Mouse (Mus musculus): ENCODE data around the gene Chrm2. TPM values are rescaled to one million over a fixed set of nuclear protein-coding genes. Genes with fewer than 3 reads are reported as not detected.

The Chrm2 gene
- not detected in 2 replicates for total RNA-seq (2012; rRNA removed)
- not detected in 2 replicates for total RNA-seq (2014; rRNA removed)
- not detected in 2 replicates for polyA plus RNA-seq (2012; ENCODE audit: insufficient read length, low read depth)

DNA sequence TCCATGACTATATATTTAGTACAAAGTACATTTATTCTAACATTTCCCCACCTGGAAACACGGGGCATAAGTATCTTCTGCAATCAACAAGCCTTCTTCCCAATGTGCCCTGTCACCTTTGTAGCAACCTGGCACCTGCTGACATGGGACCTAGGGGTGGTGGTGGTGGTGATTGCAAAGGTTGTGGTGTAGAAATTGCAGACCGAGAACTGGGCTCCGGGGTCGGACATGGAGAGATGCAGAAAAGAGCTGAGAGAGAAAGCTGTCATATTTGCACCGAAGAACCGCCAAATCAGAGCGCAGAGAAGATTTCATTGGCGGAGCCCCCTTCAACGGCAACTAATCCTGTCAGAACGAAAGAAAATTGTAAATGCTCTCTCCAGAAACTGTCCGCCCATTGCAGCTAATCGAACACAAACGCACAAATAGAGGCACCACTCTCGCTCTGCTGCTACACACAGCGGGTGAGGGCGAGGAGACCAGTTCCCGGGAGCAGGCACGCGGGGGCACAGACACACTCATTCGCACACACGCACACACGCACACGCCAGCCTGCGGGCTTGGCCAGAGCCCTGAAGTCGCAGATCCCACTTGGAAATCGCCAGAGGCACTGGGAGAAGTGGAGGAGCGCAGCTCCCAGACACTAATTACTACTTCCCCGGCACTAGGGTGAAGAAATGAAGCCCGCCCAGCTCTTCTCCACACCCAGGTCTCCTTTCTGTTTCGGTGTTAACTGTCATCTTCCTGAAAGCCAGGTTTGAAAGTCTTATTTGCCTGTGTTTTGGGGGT is at the start of gene Chrm2:
Gene Chrm2, plus strand, starts transcription at position 473 of the 789 bp plus-strand sequence.
- no peaks in the 10 kb centered on the region for H3K4me1 ChIP-seq (ENCODE audit: control insufficient read depth in 1 of 2, insufficient read depth in 2 of 2)
- no peak for TF ChIP-seq RAD21 (IDR thresholded peaks at IDR 0.05; ENCODE audit: low read depth, low read length)
- no peak for TF ChIP-seq JUN (IDR thresholded peaks at IDR 0.05; ENCODE audit: insufficient read depth, low read depth, low read length)
- TF ChIP-seq MYC (IDR thresholded peaks at IDR 0.05; ENCODE audit: low read depth, low read length) = no peak
- TF ChIP-seq TCF12 (IDR thresholded peaks at IDR 0.05; ENCODE audit: low read depth, low read length) = no peak
- no peak for TF ChIP-seq NRF1 (IDR thresholded peaks at IDR 0.05; ENCODE audit: low read depth, low read length)
- no peak for TF ChIP-seq ZKSCAN1 (IDR thresholded peaks at IDR 0.05; ENCODE audit: borderline replicate concordance, low read depth, low read length)
- no peak for TF ChIP-seq ELF1 (IDR thresholded peaks at IDR 0.05; ENCODE audit: low read depth, low read length)
- TF ChIP-seq UBTF (IDR thresholded peaks at IDR 0.05; ENCODE audit: low read depth, low read length) = no peak
- TF ChIP-seq MAZ (IDR thresholded peaks at IDR 0.05; ENCODE audit: low read depth, low read length) = no peak
- TF ChIP-seq MAFK (IDR thresholded peaks at IDR 0.05; ENCODE audit: insufficient replicate concordance, low read length) = no peak
- TF ChIP-seq KAT2A (IDR thresholded peaks at IDR 0.05; ENCODE audit: insufficient replicate concordance, low read length) = no peak
- TF ChIP-seq CHD1 (IDR thresholded peaks at IDR 0.05; ENCODE audit: low read depth, low read length) = no peak
- no peak for TF ChIP-seq RCOR1 (conservative IDR thresholded peaks at IDR 0.05; ENCODE audit: low read depth, low read length)
- TF ChIP-seq ZC3H11A (IDR thresholded peaks at IDR 0.05; ENCODE audit: low read depth, low read length) = no peak
- TF ChIP-seq EP300 (IDR thresholded peaks at IDR 0.05; ENCODE audit: low read length) = no peak
- H3K36me3 ChIP-seq (replicated peaks in 1 of 2; ENCODE audit: control insufficient read depth in 1 of 2, insufficient read depth in 1 of 2, low read length in 1 of 2) = no peaks in the 10 kb centered on the region
- no peaks in the 10 kb centered on the region for H3K79me2 ChIP-seq (replicated peaks; ENCODE audit: control insufficient read depth, extremely low read depth, insufficient read depth, poor library complexity, severe bottlenecking)
- H3K4me3 ChIP-seq (replicated peaks in 1 of 3; ENCODE audit: low read depth in 2 of 3, low read length in 2 of 3, poor library complexity in 1 of 3) = no peak within 1 kb of the TSS
- H3K9ac ChIP-seq (ENCODE audit: insufficient read depth, low read depth) = no peak within 1 kb of the TSS
- no peak for DNase-seq (ENCODE audit: extremely low read depth)
- in situ Hi-C loops (cut with MboI; ENCODE audit: low pct_ligation_motif_present, low pct_unique_long_range_greater_than_20kb, low sequenced_read_pairs) = no loop called here
- no peak within 1 kb of the TSS for H3K4me2 ChIP-seq (ENCODE audit: insufficient read depth, low read depth, poor library complexity, severe bottlenecking)
- H3K27me3 ChIP-seq (replicated peaks) = no peaks in the 10 kb centered on the region
- H3K27ac ChIP-seq (ENCODE audit: insufficient read depth, low read depth) = no peak within 1 kb of the TSS
- dilution Hi-C loops (cut with MboI; ENCODE audit: extremely low pct_ligation_motif_present, extremely low pct_unique_long_range_greater_than_20kb, low sequenced_read_pairs) = no loop called here
- no peaks in the 10 kb centered on the region for H3K9me3 ChIP-seq (replicated peaks; ENCODE audit: low read length)

DNA sequence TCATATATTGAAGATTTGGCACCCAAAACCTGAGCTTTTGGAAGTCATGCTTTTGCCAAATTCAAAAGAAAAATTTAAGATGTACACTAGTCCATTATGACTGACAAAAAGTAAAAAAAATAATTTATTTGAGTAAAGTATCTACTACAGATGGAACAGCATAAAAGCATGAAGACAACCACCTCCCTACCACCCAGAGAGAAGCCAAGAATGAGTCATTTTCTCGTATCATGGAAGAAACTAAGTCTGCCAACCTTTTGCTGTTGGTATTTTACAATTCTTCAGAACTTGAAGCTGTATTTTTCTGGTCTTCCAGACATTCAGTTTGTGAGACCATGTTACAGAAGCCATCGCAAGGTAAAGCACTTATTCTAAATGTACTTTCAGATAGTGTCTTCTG is 13.9 kb upstream of the Chrm2 start:
- no peaks in the 10 kb centered on the region for H3K79me2 ChIP-seq (replicated peaks; ENCODE audit: control insufficient read depth, extremely low read depth, insufficient read depth, poor library complexity, severe bottlenecking)
- no peak overlapping the region for H3K4me3 ChIP-seq (replicated peaks in 1 of 3; ENCODE audit: low read depth in 2 of 3, low read length in 2 of 3, poor library complexity in 1 of 3)
- no peak for DNase-seq (ENCODE audit: extremely low read depth)
- H3K27ac ChIP-seq (ENCODE audit: insufficient read depth, low read depth) = no peak overlapping the region
- H3K36me3 ChIP-seq (replicated peaks in 1 of 2; ENCODE audit: control insufficient read depth in 1 of 2, insufficient read depth in 1 of 2, low read length in 1 of 2) = no peaks in the 10 kb centered on the region
- H3K9ac ChIP-seq (ENCODE audit: insufficient read depth, low read depth) = no peak overlapping the region
- 0 out of 4 replicates have a peak, but pooled peaks cover 0 to 3% of the 10 kb centered on the region in 2 experiments for H3K4me1 ChIP-seq (ENCODE audit: control insufficient read depth in 1 of 2, insufficient read depth in 2 of 2)
- no peaks in the 10 kb centered on the region for H3K9me3 ChIP-seq (replicated peaks; ENCODE audit: low read length)
- no peak overlapping the region for H3K4me2 ChIP-seq (ENCODE audit: insufficient read depth, low read depth, poor library complexity, severe bottlenecking)
- no peaks in the 10 kb centered on the region for H3K27me3 ChIP-seq (replicated peaks)
- dilution Hi-C loops (cut with MboI; ENCODE audit: extremely low pct_ligation_motif_present, extremely low pct_unique_long_range_greater_than_20kb, low sequenced_read_pairs) (no loop called here), in situ Hi-C loops (cut with MboI; ENCODE audit: low pct_ligation_motif_present, low pct_unique_long_range_greater_than_20kb, low sequenced_read_pairs) (no loop called here)
- TF ChIP-seq NRF1 (IDR thresholded peaks at IDR 0.05; ENCODE audit: low read depth, low read length) = no peak
- TF ChIP-seq E2F4 (IDR thresholded peaks at IDR 0.05; ENCODE audit: insufficient replicate concordance, low read depth, low read length) = no peak
- no peak for TF ChIP-seq POLR2AphosphoS2 (IDR thresholded peaks at IDR 0.05; ENCODE audit: low read depth, low read length)
- no peak for TF ChIP-seq BHLHE40 (IDR thresholded peaks at IDR 0.05; ENCODE audit: low read depth, low read length)
- TF ChIP-seq MAZ (IDR thresholded peaks at IDR 0.05; ENCODE audit: low read depth, low read length) = no peak
- no peak for TF ChIP-seq KAT2A (IDR thresholded peaks at IDR 0.05; ENCODE audit: insufficient replicate concordance, low read length)
- no peak for TF ChIP-seq ZNF384 (IDR thresholded peaks at IDR 0.05; ENCODE audit: low read depth, low read length)
- no peak for TF ChIP-seq MEF2A (IDR thresholded peaks at IDR 0.05; ENCODE audit: borderline replicate concordance, low read depth, low read length)

Data from CH12.LX (cell line).